Mouse (Mus musculus): ENCODE results near the gene Hyal1.

Hyal1 gene

DNA sequence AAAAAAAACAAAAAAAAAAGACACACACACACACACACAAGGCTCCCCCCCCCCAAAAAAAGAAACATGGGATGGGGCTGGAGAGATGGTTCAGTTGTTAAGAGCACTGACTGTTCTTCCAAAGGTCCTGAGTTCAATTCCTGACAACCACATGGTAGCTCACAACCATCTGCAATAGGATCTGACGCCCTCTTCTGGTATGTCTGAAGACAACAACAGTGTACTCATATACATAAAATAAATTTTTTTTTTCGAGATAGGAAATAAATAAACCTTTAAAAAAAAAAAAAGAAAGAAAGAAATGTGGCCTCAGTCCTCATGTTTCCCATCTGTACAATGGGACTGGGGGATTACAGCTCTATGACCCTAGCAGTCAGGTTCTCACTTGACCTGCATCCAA is 40.7 kb downstream of the Hyal1 start:
- DNase-seq (ENCODE audit: low read depth) = no peak

DNA sequence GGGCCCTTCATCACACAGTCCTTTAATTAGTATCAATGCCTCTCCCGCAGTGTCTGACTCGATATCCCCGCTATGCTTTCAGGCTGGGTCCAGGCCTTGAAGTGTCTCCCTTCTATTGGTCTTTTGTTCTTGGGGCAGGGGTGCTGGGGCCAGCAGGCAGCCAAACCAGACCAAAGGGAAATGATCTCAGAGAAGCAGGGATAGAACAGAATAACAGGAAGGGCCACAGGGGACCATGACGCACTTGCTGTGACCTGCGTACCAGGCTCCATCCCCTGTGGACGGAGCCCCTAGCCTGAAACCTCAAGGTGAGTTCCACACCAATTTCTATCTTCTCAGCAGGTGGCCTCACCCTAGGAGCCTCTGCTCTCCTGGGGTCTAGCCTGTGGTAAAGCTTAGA is 41.4 kb downstream of the Hyal1 start:
- no peak for DNase-seq (ENCODE audit: low read depth)

DNA sequence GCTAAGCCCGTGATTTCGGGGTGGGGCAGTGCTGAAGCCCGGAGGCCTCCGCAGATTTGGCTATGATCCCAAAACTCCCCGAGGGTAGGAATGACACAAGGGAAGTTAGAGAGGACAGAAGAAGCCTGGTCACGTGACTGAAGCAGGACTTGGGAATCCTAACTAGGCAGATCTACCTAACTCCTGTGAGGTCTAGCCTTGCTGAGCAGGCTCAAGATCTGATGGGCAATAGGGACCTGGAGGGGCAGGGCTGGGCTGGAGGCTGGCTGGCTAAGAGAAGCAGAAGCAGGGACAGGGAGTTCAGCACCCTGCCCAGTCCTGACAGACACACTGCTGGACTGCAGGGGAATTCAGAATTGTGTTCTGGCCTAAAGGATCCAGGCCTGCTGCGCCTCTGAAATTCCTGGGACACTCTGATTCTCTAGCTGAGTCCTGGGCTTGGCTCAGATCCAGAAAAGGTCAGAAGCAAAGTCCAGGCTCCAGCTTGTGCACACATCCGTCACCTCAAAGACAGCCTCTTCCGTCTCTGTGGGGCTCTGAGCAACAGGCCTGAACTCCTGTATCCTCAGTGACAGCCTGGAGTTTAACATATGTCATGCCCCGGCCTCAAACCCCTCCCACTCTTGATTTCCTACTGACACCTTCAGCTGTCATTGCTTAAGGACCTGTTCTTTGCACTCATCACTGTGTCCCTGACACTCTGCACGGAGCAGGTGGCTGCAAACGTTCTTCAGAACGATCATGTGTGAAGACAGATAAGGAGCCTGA is 42.2 kb downstream of the Hyal1 start:
- DNase-seq (ENCODE audit: low read depth) = no peak

DNA sequence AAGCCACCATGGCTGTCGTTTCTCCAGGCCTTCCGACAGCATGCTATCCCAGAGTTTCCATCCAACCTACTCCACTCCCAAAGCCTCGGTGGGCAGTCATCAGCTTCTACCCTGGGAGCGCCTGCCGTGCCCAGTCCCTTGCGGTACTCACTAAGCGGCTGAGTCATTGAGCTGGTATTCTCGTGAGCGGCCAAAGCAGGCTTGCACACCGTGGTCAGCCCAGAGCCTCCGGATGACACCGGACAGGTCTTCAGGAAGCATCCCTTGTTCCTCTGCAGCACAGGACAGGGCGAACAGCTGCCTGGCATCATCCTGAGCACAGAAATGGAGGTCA is 42.8 kb downstream of the Hyal1 start:
- no peak for DNase-seq (ENCODE audit: low read depth)

DNA sequence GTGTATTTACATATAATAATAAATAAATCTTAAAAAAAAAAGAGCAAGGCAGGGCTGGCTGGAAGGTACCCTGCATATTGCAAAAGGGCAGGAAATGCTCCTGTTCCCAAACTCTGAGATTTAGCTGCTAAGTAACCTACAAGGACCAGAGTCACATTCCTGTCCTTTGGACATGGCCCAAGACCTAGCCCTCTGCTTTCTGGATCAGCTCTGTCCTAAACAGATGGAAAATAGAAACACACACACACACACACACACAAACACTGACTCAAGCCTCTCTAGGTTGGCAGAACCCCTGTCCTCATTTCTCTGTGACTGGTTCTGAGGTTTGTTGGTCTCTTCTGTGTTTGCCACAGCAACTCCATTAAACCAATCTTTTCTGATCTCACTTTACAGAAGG is 44.2 kb downstream of the Hyal1 start:
- no peak for DNase-seq (ENCODE audit: low read depth)

DNA sequence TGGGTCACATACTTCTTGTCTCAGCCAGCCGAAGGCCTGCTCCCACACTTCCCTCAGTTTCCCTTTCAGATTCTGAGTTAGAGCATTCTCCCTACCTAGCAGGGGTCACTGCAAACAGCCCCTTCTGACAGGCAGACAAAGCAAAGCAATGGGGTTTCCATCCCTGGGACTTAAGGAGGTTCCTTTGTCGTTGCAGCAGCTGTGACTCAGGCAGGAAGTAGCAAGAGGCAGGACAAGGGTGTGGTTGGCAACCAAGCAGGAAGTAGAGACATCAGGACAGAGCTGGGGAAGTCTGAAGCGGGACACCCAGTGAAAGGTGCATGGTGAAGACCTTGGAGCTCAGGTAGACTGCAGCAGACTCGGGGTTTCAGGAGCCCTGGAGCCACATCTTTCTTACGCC is 47.8 kb downstream of the Hyal1 start:
- DNase-seq (ENCODE audit: low read depth) = no peak

DNA sequence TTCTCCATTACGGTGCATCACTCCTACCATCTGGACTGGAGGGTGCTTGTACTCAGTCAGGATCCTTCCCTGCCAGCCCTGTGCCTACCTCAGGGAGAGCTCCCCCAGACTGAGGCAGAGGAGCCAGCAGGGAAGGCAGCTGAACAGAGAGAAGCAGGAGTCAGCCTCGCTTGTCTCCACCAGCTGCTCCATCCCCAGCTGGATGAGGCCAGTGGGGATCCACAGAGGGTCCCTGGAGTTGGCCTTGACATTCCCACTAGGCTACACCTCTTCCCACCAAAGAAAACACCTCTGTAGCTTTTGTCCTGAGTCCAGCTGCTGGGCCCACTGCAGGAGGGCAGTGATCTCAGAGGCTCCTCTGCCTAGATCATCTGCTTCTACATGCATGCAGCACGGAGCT is 48.2 kb downstream of the Hyal1 start:
- no peak for DNase-seq (ENCODE audit: low read depth)

DNA sequence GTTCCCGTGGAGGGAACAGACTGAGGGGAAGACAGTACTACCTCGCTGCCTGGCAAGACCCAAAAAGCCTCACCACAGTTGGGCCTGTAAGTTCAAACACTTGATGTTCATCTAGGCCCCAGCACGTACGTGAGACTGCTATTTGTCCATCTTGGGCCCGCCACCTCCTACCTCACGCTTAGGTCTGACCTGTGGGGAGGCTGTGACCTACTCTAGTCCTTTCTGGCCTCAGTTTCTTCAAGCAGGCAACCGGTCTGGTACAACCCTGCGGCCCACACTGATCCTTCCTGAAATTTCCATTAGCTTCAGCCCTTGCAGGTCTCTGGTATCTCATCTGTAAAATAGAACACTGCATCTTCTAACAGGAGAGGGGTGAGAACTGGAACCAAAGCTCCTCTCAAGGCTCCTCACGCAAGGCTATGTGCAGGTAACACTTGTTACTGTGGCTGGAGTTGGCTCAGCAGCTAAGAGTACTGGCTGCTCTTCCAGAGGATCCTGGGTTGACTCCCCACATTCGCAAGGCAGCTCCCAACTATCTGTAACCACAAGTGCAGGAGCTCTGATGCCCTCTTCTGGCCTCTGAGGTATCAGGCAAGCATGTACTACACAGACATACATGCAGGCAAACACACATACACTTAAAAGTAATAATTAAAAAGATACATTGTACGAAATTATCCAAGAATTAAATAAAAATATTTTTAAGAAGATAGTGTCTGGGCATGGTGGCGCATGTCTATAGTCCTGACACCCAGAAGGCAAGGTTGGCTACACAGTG is 48.8 kb downstream of the Hyal1 start:
- no peak for DNase-seq (ENCODE audit: low read depth)

DNA sequence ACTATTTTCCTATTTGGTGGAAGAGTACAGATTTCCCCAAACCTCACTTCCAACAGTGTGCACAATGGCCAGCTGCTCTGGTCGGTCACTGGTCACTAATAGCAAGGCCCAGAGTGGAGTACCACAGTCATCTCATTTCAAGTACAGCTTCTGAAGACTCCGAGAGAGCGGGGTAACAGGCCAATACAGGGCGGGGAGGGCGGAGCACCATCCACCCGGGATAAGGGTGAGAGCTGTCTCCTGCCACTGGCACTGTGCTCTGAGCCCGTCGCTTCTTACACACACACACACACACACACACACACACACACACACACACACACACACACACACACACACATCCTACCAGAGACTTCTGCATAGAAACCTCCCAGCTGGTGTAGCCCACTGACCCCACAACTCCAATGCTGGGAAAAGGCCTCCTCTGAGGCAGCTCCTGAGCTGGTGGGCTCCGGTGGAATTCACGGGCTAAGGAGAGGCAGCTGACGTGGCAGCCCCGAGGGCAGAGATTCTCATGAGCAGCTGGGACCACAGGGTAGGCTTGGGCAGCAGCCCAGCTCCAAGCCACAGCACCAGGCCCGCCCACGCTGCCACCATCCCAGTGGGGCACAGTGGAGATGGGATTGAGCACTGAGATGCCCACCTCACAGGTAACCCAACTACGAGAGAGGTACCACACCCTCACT is 49.6 kb downstream of the Hyal1 start:
- no peak for DNase-seq (ENCODE audit: low read depth)

DNA sequence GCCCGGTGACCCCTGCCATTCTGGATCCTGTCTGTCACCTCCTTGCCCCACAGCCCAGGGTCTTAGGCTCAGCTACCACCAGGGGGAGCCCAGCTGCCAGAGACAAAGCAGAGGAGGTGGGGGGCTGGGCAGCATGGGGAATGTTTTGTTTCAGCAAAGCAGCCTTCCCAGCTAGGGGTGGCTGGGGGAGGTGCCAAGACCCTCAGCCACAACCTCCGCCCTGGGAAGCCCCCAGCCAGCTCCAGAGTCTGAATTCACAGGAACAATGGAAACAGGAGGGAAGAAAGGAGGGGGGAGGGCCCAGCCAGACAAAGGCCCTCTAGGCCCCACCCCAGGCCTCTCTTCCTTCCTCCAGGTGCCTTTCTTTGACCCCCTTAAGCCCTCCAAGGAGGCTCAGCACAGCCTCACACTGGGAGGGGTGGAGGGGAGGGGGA is 50.1 kb downstream of the Hyal1 start:
- no peak for DNase-seq (ENCODE audit: low read depth)

DNA sequence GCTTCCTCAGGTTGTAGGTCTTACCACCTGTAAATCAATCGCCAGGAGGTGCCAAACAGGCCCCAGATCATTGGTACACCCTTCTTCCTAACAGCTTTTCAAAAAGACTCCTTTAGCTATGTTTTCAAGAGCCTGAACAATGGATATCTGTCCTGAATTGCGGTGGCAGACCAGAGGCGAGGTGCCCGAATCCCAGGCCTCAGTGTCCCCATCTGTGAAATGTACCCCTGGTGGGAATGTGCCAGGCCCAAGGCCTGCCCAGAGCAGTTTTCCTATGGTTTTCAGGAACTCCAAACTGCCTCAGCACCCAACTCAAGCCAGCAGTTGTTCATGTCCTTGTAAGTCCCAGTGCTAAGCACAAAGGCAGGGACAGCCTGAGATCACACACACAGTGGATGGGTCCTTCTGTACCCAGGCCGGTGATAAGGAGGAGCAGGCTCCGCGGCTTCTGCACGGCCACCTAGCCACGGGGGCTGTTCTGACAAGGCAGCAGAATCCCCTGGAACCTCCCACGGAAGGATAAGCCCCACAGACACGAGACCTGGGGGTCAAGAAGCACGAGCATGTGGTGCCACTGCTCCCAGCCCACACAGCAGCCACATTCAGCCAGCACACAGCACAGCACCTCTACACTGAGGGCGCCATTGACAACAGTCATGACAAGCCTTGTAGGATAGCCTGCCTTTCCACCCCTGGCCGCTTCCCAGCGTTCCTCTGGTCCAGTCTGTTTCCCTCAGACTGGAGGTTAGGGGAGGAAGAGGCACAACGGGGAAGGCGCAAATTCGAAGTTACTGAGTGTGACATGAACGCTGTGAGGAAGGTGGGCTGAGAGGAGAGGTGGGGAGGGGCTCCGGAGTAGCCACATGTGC is 50.9 kb downstream of the Hyal1 start:
- DNase-seq (ENCODE audit: low read depth) = no peak

DNA sequence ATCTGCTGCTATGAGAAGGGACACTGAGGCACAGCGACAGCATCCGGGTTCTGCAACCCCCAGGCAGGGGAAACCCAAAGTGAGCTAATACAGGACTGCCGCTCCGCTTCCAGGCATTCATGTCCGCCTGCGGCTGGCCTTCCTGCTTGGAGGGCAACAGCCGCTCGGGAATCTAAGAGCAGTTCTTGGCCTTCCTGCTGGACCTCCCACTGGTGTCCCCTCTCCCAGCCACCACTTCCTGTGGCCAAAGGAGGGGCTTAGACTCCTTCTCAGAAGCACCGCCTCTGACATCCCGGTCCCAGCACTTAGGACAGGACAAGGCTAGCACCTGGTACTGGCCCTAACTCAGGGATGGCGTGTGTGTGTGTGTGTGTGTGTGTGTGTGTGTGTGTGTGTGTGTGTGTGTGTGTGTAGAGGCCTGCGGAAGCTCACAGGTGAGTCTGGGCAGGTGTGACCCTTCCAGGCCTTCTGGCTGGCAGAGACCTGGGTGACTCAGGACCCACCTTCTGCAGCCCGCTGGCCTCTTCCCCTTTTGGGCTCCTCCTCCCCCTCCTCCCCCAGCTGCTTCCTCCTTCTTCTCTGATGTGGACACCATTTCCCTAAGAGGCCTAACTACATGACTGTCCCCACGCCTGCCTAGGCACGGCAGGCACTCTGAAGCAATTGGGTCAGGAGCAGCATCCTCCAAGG is 52.1 kb downstream of the Hyal1 start:
- no peak for DNase-seq (ENCODE audit: low read depth)

DNA sequence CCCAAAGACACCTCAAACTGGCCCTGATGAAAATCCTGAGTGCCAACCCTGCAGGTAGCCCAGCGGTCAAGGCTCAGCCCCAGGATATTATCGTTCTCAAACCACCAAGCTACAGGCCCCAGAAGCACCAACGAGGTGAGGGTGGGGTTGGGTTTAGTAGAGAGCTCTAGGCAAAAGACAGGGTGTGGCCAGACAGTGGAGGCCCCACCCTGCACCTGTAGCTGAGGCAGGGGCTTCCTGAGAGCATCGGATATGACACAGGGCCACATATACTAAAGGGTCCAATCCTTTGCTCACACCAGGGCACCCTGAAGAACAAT is 52.6 kb downstream of the Hyal1 start:
- DNase-seq (ENCODE audit: low read depth) = no peak

DNA sequence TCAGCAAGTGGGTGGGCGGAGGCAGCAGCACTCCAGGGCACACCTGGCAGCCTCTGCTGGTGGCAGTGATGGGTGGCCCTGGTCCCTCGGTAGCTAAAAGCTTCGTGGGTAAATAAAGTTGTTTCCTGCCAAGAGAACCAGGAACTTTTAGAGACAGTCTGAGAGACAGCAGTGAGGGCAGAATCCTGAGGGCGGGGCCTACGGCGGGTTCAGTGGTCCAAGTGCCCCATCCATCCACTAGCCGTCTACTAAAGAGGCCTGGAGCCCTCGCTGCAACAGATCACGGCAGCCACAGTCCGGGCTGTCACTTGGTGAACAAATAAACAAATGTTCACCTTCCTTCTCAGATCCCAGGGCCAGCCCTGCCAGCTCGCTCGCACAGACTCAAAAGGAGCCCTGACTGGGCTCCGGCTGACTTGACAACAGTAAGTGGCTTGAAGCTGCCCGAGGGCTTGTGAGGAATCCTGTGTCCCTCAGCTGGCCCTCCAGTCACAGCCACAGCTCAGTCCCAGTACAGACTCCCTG is 53.2 kb downstream of the Hyal1 start:
- no peak for DNase-seq (ENCODE audit: low read depth)

DNA sequence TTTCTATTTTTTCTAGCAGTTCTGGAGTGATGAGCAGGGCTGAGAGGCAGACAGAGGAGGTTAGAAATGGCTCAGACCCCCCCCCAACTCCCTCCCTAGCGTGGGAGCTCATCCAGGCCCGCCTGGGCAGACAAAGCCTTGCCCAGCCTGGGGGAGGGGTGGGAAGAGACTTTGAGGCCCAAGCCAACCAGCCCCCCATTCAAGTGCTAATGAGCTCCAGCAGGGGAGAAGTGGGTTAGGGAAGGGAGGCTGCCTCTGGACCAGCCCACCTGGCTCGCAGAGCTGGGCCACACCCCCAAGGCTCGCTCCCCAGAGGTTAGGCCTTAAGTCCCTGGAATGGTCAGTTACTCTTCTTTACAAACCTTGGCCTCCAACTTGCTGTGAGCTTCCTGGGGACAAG is 53.8 kb downstream of the Hyal1 start:
- no peak for DNase-seq (ENCODE audit: low read depth)
